Mouse (Mus musculus): ENCODE results near the gene Lsamp.

- TF ChIP-seq CTCF (IDR thresholded peaks at IDR 0.05; ENCODE audit: low read depth) (no peak), EP300 (IDR thresholded peaks at IDR 0.05; ENCODE audit: low read depth) (no peak)
Measured at GRCm38 (mm10) chr16:41916342-41916741, 1932.2 kb downstream of the Lsamp start.
